Mouse (Mus musculus) E14TG2a.4 (cell line): ENCODE results near the gene Marveld1.

Experiments used
- CTCF ChIP-seq: conservative IDR thresholded peaks from 2 replicates; pipeline ENCODE4 v1.5.1; 2014; ENCODE audit warnings: low read length
- NANOG ChIP-seq: IDR thresholded peaks from 2 replicates; pipeline ENCODE4 v1.6.1; 2014; ENCODE audit warnings: borderline replicate concordance, low read length, mixed read lengths

GRCm38 (mm10) chr19:42129509-42130293 lies 17.5 kb upstream of the Marveld1 start:
- TF ChIP-seq CTCF (no peak), NANOG (no peak)
